Mouse (Mus musculus) CH12.LX (cell line): ENCODE measurements around the gene Ttc26.

Experiments used
- CTCF ChIP-seq, 2 experiments: IDR thresholded peaks in 1 of 2; conservative IDR thresholded peaks in 1 of 2; 2 replicates each; pipeline ENCODE4 v1.5.1; 2011 to 2012; ENCODE audit warnings: low read depth in 2 of 2, low read length in 2 of 2, improper control_type of control experiment in 1 of 2, inconsistent platforms in 1 of 2, mild to moderate bottlenecking in 1 of 2, moderate library complexity in 1 of 2
- E2F4 ChIP-seq: IDR thresholded peaks from 2 replicates; pipeline ENCODE4 v1.6.1; 2011; ENCODE audit warnings: low read depth, low read length, improper control_type of control experiment; ENCODE audit not compliant: insufficient replicate concordance
- ELF1 ChIP-seq: IDR thresholded peaks from 2 replicates; pipeline ENCODE4 v1.6.1; 2014; ENCODE audit warnings: low read depth, mild to moderate bottlenecking, inconsistent platforms, low read length, improper control_type of control experiment
- EP300 ChIP-seq: IDR thresholded peaks from 2 replicates; pipeline ENCODE4 v1.6.1; 2011; ENCODE audit warnings: low read length, improper control_type of control experiment
- HCFC1 ChIP-seq: IDR thresholded peaks from 2 replicates; pipeline ENCODE4 v1.6.1; 2012; ENCODE audit warnings: low read depth, mild to moderate bottlenecking, inconsistent platforms, low read length, improper control_type of control experiment
- JUN ChIP-seq: IDR thresholded peaks from 2 replicates; pipeline ENCODE4 v1.6.1; 2011; ENCODE audit warnings: low read depth, mild to moderate bottlenecking, low read length, improper control_type of control experiment, moderate library complexity; ENCODE audit not compliant: insufficient read depth
- JUND ChIP-seq: conservative IDR thresholded peaks from 2 replicates; pipeline ENCODE4 v1.6.1; 2011; ENCODE audit warnings: low read depth, low read length, improper control_type of control experiment
- MAFK ChIP-seq: IDR thresholded peaks from 2 replicates; pipeline ENCODE4 v1.6.1; 2011; ENCODE audit warnings: low read length, improper control_type of control experiment; ENCODE audit not compliant: insufficient replicate concordance
- MEF2A ChIP-seq: IDR thresholded peaks from 2 replicates; pipeline ENCODE4 v1.6.1; 2014; ENCODE audit warnings: low read depth, mild to moderate bottlenecking, inconsistent platforms, low read length, improper control_type of control experiment, borderline replicate concordance
- POLR2A ChIP-seq: IDR thresholded peaks from 2 replicates; pipeline ENCODE4 v1.6.1; 2011; ENCODE audit warnings: low read depth, mild to moderate bottlenecking, improper control_type of control experiment, low read length
- TBP ChIP-seq: conservative IDR thresholded peaks from 2 replicates; pipeline ENCODE4 v1.6.1; 2011; ENCODE audit warnings: low read depth, low read length, improper control_type of control experiment
- TCF12 ChIP-seq: IDR thresholded peaks from 2 replicates; pipeline ENCODE4 v1.6.1; 2014; ENCODE audit warnings: low read depth, mild to moderate bottlenecking, inconsistent platforms, low read length, improper control_type of control experiment
- USF1 ChIP-seq: IDR thresholded peaks from 2 replicates; pipeline ENCODE4 v1.6.1; 2014; ENCODE audit warnings: low read depth, mild to moderate bottlenecking, inconsistent platforms, low read length, improper control_type of control experiment

DNA sequence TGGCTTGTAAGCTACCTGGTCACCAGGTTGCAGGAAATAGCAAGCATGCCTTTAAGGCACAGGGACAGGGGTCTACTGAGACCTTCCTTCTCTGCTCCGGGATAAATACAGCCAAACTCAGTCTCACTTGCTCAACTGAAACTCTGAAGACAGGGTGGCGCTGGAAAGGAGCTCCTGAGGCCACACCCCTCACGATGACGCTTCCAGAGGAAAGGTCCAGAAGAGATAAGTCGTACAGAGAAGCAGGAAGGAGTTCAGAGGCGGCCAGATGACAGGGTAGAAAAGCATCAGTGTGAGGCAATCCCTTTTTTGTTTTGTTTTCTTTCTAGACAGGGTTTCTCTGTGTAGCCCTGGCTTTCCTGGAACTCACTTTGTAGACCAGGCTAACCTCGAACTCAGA, 35.5 kb upstream of the Ttc26 start:
- TF ChIP-seq POLR2A (0 out of 2 replicates have a peak, but pooled peaks have one; percentile 23), USF1 (no peak), CTCF (conservative IDR thresholded peaks at IDR 0.05 in 1 of 2, IDR thresholded peaks at IDR 0.05 in 1 of 2; ENCODE audit: low read depth in 2 of 2, low read length in 2 of 2) (no peak), EP300 (no peak), MEF2A (no peak), JUN (no peak), JUND (no peak), E2F4 (no peak), HCFC1 (no peak), MAFK (no peak), TBP (no peak), TCF12 (no peak), ELF1 (0 out of 2 replicates have a peak, but pooled peaks have one; percentile 34)
